Mouse (Mus musculus) intestine, embryonic 16.5 days (tissue): ENCODE data around the gene Pim3. TPM values are rescaled to one million over a fixed set of nuclear protein-coding genes. Genes with fewer than 3 reads are reported as not detected.

Experiments used
- ATAC-seq: fragments of 200-750 bp; cut with Nextera tagmentation; 2 replicates; pipeline ENCODE4 v1.8.0; 2017; ENCODE audit warnings: moderate TSS enrichment, moderate library complexity
- H3K27ac ChIP-seq: fragments of 300-500 bp; sonication (generic); 2 replicates; pipeline ENCODE4 v1.5.1; 2014; ENCODE audit warnings: mild to moderate bottlenecking, low read length
- H3K27me3 ChIP-seq: fragments of 300-500 bp; sonication (generic); replicated peaks from 2 replicates; pipeline ENCODE4 v1.6.1; 2014; ENCODE audit warnings: low read length, control low read depth, mixed read lengths; ENCODE audit not compliant: control insufficient read depth, insufficient read depth
- H3K36me3 ChIP-seq: fragments of 300-500 bp; sonication (generic); 2 replicates; pipeline ENCODE4 v1.6.1; 2014; ENCODE audit warnings: low read length, control low read depth; ENCODE audit not compliant: control insufficient read depth, insufficient read depth
- H3K4me1 ChIP-seq: fragments of 300-500 bp; sonication (generic); 2 replicates; pipeline ENCODE4 v1.6.1; 2014; ENCODE audit warnings: low read length, control low read depth, mixed read lengths; ENCODE audit not compliant: control insufficient read depth, insufficient read depth
- H3K4me2 ChIP-seq: fragments of 300-500 bp; sonication (generic); 2 replicates; pipeline ENCODE4 v1.6.1; 2014; ENCODE audit warnings: low read depth, low read length, control low read depth
- H3K4me3 ChIP-seq: fragments of 300-500 bp; sonication (generic); 2 replicates; pipeline ENCODE4 v1.5.1; 2014; ENCODE audit warnings: mild to moderate bottlenecking, low read length
- H3K9ac ChIP-seq: fragments of 300-500 bp; sonication (generic); 2 replicates; pipeline ENCODE4 v1.6.1; 2014; ENCODE audit warnings: low read depth, low read length
- H3K9me3 ChIP-seq: fragments of 300-500 bp; sonication (generic); 2 replicates; pipeline ENCODE4 v1.6.1; 2016; ENCODE audit warnings: low read length, control low read depth; ENCODE audit not compliant: control insufficient read depth
- WGBS: fragments of 180-500 bp; shearing (Covaris S2); extraction: QIAGEN DNeasy Blood & Tissue Kit; methylation state at CpG from one replicate; pipeline ENCODE4 v1.1.7; 2014; 5-methylcytosine and 5-hydroxymethylcytosine counted together
- polyA plus RNA-seq: library from polyadenylated mRNA; unstranded; fragments of >200 nt; fragmentation: Nextera tagmentation; extraction: Ambion mirVana; gene quantifications from 2 replicates; pipeline ENCODE4 v1.2.1, GENCODE M21; 2015

The Pim3 gene
- polyA plus RNA-seq, 1 experiment from 2014 or later = 46.3 TPM

DNA sequence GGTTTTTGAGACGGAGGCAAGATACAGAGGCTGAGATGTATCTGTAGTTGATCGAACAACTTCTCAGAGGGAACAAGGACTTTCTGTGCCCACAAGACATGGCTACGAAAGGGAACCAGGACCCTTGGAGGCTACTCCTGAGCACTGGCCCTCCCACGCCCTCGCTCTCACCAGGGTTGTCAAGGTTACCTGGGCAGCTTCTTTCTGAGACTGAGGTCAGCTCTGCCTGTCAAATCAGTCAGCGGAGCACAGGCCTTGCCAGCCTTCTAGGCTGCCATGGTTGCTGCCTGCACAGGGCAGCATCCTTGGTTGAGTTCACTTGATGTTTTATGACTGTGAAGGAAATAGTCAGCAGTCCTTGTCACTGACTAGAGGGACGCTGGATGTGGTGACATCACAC, 39.5 kb upstream of the Pim3 start:
- Histone ChIP-seq H3K9ac (no peak overlapping the region), H3K4me2 (no peak overlapping the region), H3K36me3 (peaks cover 9% of the 10 kb centered on the region; the same call in 1 of the 2 replicates), H3K4me1 (peaks cover 19% of the 10 kb centered on the region), H3K27ac (no peak overlapping the region), H3K4me3 (no peak overlapping the region), H3K27me3 (no peaks in the 10 kb centered on the region), H3K9me3 (no peaks in the 10 kb centered on the region)
- ATAC-seq = no peak
- 95% methylated on average over 7 of the region's 7 CpGs for WGBS

- 91% methylated on average over 5 of the region's 5 CpGs for WGBS
- Histone ChIP-seq H3K9me3 (no peaks in the 10 kb centered on the region), H3K4me3 (no peak overlapping the region), H3K27me3 (no peaks in the 10 kb centered on the region), H3K9ac (no peak overlapping the region), H3K4me2 (no peak overlapping the region), H3K27ac (no peak overlapping the region), H3K4me1 (peaks cover 18% of the 10 kb centered on the region), H3K36me3 (peaks cover 9% of the 10 kb centered on the region; the same call in 1 of the 2 replicates)
- ATAC-seq = no peak
These were observed 38.6 kb upstream of the Pim3 start for GRCm38 (mm10) chr15:88823376-88823775.

DNA sequence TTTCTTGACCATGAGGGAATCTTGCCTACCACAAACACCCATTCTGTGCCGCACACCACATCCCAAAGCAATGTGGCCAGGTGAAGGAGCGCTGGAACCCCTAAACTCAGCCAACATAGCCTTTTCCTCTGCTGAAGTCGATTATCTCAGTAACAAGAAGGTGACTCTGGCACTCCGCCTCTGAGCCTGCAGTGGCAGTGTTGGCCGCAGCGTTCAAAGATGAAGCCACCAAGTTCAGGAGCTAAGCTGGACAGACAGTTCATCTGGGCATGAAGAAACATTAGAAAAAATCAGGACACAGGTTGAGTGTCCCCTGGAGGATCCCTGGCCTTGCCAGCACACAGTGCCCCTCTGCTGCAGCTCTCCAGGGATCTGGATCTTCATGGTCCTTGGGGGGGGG, 34.5 kb upstream of the Pim3 start:
- no peak overlapping the region for H3K9ac ChIP-seq
- no peak overlapping the region for H3K4me2 ChIP-seq
- 93% methylated on average over 6 of the region's 6 CpGs for WGBS
- no peak overlapping the region for H3K27ac ChIP-seq
- no peak for ATAC-seq
- H3K36me3 ChIP-seq = peaks cover 8% of the 10 kb centered on the region; the same call in 1 of the 2 replicates
- no peaks in the 10 kb centered on the region for H3K27me3 ChIP-seq
- peaks cover 6% of the 10 kb centered on the region; the same call in 1 of the 2 replicates for H3K4me1 ChIP-seq
- no peak overlapping the region for H3K4me3 ChIP-seq
- no peaks in the 10 kb centered on the region for H3K9me3 ChIP-seq

GRCm38 (mm10) chr15:88827991-88828799, 33.8 kb upstream of the Pim3 start:
- peaks cover 9% of the 10 kb centered on the region; the same call in 1 of the 2 replicates for H3K4me1 ChIP-seq
- H3K36me3 ChIP-seq = peaks cover 3% of the 10 kb centered on the region; the same call in 1 of the 2 replicates
- no peaks in the 10 kb centered on the region for H3K27me3 ChIP-seq
- no peak overlapping the region for H3K9ac ChIP-seq
- WGBS = 24% methylated on average over 9 of the region's 9 CpGs
- no peak overlapping the region for H3K4me3 ChIP-seq
- no peak overlapping the region for H3K27ac ChIP-seq
- H3K9me3 ChIP-seq = no peaks in the 10 kb centered on the region
- ATAC-seq = peak; percentile 69
- H3K4me2 ChIP-seq = no peak overlapping the region

DNA sequence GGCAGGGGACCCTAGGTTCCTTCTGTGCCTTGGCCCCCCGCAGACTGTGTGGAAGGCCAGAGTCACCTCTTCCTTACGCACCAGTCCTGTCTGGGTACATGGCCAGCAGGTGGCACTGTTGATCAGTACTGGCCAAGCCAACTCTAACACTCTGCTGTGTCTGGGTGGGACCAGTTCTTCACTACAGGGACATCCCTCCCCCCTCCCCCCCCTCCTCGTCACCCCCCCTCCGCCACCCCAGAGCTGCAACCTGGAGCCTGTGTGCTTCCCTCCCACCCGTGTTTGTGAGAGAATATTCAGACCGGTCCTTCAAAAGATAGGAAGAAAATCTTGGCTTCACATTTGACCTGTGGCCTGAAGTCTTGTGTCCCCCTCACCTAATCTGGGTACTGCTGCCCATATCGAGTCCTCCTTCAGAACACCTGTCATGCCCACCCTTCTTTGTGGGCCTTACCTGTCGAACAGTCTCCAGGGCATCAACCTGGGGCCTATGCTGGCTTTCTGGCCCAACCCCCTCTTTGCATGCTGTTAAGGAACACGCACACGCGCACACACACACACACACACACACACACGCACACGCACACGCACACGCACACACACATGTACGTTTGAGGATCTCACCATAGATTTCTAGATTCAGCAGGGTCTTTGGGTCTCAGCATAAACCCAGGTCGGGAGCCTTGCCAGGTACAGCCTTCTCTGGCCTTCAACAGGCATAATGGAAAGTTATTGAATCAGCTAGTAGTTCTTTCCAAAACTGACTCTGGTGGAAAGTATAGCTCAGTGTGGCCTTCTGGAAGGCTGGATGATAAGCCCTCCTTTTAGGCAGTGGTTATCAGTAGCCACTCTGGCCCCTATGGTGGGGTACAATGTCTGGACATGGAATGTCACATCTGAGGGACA, 32.9 kb upstream of the Pim3 start:
- H3K9me3 ChIP-seq = no peaks in the 10 kb centered on the region
- H3K4me3 ChIP-seq = no peak overlapping the region
- H3K4me1 ChIP-seq = peaks cover 9% of the 10 kb centered on the region; the same call in 1 of the 2 replicates
- no peaks in the 10 kb centered on the region; the same call in 1 of the 2 replicates for H3K36me3 ChIP-seq
- H3K4me2 ChIP-seq = no peak overlapping the region
- no peak overlapping the region for H3K9ac ChIP-seq
- no peaks in the 10 kb centered on the region for H3K27me3 ChIP-seq
- 52% methylated on average over 17 of the region's 17 CpGs for WGBS
- no peak overlapping the region for H3K27ac ChIP-seq
- ATAC-seq = peak; percentile 88

- H3K27me3 ChIP-seq = no peaks in the 10 kb centered on the region
- no peaks in the 10 kb centered on the region; the same call in 1 of the 2 replicates for H3K36me3 ChIP-seq
- peaks cover 9% of the 10 kb centered on the region; the same call in 1 of the 2 replicates for H3K4me1 ChIP-seq
- H3K9ac ChIP-seq = no peak overlapping the region
- no peaks in the 10 kb centered on the region for H3K9me3 ChIP-seq
- no peak for ATAC-seq
- no peak overlapping the region for H3K27ac ChIP-seq
- whole genome bisulfite sequencing = 72% methylated on average over 6 of the region's 6 CpGs
- H3K4me2 ChIP-seq = no peak overlapping the region
- no peak overlapping the region for H3K4me3 ChIP-seq
These were observed 32.1 kb upstream of the Pim3 start for GRCm38 (mm10) chr15:88829791-88830440.

DNA sequence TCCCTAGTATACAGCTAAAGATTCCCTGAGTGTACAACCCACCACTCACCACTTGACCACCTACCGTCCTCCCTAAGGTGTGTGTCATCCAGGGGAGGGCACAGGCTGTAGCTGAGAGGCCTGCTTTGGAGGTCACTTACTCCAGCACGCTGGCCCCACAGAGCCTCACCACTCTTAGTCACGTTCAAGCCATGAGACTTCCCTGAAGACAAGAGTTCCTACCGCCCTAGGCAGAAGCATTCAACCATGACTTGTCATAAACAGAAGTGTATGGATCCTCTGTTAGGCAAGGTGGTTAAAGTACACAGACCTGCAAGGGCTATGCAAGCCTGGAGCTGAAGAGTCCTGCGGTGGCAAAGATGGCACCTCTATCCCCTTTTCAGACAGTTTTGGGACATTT, 31.3 kb upstream of the Pim3 start:
- no peak for ATAC-seq
- H3K36me3 ChIP-seq = no peaks in the 10 kb centered on the region; the same call in 1 of the 2 replicates
- peaks cover 9% of the 10 kb centered on the region; the same call in 1 of the 2 replicates for H3K4me1 ChIP-seq
- H3K27me3 ChIP-seq = no peaks in the 10 kb centered on the region
- no peaks in the 10 kb centered on the region for H3K9me3 ChIP-seq
- H3K9ac ChIP-seq = no peak overlapping the region
- no peak overlapping the region for H3K4me2 ChIP-seq
- no peak overlapping the region for H3K4me3 ChIP-seq
- WGBS = 81% methylated on average over 5 of the region's 5 CpGs
- no peak overlapping the region for H3K27ac ChIP-seq

GRCm38 (mm10) chr15:88831482-88831881, 30.5 kb upstream of the Pim3 start:
- H3K27ac ChIP-seq = no peak overlapping the region; the same call in 1 of the 2 replicates

GRCm38 (mm10) chr15:88832536-88832935, 29.4 kb upstream of the Pim3 start:
- Histone ChIP-seq H3K9me3 (no peaks in the 10 kb centered on the region), H3K9ac (no peak overlapping the region), H3K36me3 (no peaks in the 10 kb centered on the region), H3K4me2 (no peak overlapping the region), H3K27me3 (no peaks in the 10 kb centered on the region), H3K27ac (no peak overlapping the region), H3K4me3 (no peak overlapping the region), H3K4me1 (peaks cover 15% of the 10 kb centered on the region)
- WGBS = 73% methylated on average over 9 of the region's 9 CpGs
- no peak for ATAC-seq

More at GRCm38 (mm10) chr15:88831482-88831881, 30.5 kb upstream of the Pim3 start:
- no peak overlapping the region for H3K4me2 ChIP-seq
- H3K9ac ChIP-seq = no peak overlapping the region; the same call in 1 of the 2 replicates
- peaks cover 12% of the 10 kb centered on the region for H3K4me1 ChIP-seq
- no peak for ATAC-seq
- H3K9me3 ChIP-seq = no peaks in the 10 kb centered on the region
- WGBS = 59% methylated on average over 5 of the region's 5 CpGs
- no peak overlapping the region for H3K4me3 ChIP-seq
- H3K36me3 ChIP-seq = no peaks in the 10 kb centered on the region
- no peaks in the 10 kb centered on the region for H3K27me3 ChIP-seq
